Mouse (Mus musculus): ENCODE measurements at regions not wholly inside any gene's neighbourhood (a gene's known extent, or its start where the extent isn't known, plus 50 kb on each side); places are given as distances from the start of the nearest gene placed in this dataset.

DNA sequence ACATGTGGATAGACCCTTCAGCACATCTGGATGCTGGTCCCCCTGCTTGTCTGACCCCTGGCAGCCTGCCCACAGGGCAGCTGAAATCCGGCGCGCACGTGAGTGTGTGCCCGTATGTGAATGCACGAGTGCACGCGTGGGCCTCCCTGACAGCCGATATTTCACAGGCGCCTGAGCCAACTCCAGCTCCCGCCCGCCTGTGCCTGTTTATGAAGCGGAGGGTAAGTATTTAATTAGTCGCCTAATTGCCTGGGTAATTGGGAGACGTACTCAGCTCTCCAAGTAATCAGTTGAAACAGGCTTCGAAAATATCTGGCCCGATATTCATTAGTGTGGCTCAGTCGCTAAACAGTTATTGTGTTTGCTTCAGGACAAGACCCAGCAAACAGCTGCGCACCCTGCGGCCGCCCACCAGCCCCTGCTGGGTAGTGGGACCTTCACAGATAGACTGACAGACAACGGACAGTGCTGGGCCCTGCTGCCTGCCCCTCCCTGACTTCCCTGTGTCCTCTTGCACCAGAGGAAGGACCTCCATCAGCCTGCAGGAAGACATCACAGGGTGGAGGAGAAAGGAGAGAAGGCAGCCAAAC lies 82.7 kb downstream of the Uncx start:
- Histone ChIP-seq H3K27me3 (ENCODE audit: control insufficient read depth, insufficient read depth, low read length, poor library complexity, severe bottlenecking) (no peaks in the 10 kb centered on the region), H3K4me1 (ENCODE audit: control insufficient read depth, insufficient read depth, low read length) (no peaks in the 10 kb centered on the region), H3K9ac (ENCODE audit: low read depth, poor library complexity, severe bottlenecking) (no peak overlapping the region), H3K4me3 (ENCODE audit: low read depth, low read length) (no peak overlapping the region), H3K27ac (ENCODE audit: insufficient read depth, low read length) (no peak overlapping the region), H3K36me3 (ENCODE audit: control insufficient read depth, insufficient read depth, low read length, poor library complexity, severe bottlenecking) (no peaks in the 10 kb centered on the region), H3K9me3 (replicated peaks; ENCODE audit: control insufficient read depth, insufficient read depth, low read length, poor library complexity, severe bottlenecking) (no peaks in the 10 kb centered on the region)
- TF ChIP-seq EP300 (IDR thresholded peaks at IDR 0.05; ENCODE audit: insufficient read depth, low read depth, low read length): no peak
- TF ChIP-seq POLR2A (IDR thresholded peaks at IDR 0.05; ENCODE audit: insufficient read depth, low read length): no peak

DNA sequence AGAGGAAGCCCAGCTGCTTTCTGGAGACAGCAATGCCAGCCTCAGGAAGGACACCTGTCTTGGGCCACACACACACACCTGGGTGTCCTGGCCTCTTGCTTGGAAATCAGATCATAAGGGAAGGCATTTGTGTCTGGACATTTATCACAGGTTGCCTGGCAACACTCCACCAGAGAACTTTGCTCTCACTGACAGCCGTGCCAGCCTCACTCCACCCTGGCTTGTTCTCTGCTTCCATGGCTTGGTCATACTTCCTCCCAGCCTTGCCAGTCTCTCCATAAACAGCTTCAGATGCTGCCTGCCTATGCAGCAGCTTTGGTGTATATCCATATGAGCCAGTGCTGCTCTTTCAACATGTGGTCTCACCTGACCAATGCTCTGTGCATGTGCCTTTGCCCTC lies 84.3 kb downstream of the Uncx start:
- no peaks in the 10 kb centered on the region for H3K4me1 ChIP-seq (ENCODE audit: control insufficient read depth, insufficient read depth, low read length)
- no peak overlapping the region for H3K4me3 ChIP-seq (ENCODE audit: low read depth, low read length)
- no peak overlapping the region for H3K9ac ChIP-seq (ENCODE audit: low read depth, poor library complexity, severe bottlenecking)
- TF ChIP-seq CTCF (IDR thresholded peaks at IDR 0.05; ENCODE audit: low read depth, low read length) (no peak), POLR2A (IDR thresholded peaks at IDR 0.05; ENCODE audit: insufficient read depth, low read length) (no peak)
- H3K9me3 ChIP-seq (replicated peaks; ENCODE audit: control insufficient read depth, insufficient read depth, low read length, poor library complexity, severe bottlenecking): no peaks in the 10 kb centered on the region
- no peaks in the 10 kb centered on the region for H3K27me3 ChIP-seq (ENCODE audit: control insufficient read depth, insufficient read depth, low read length, poor library complexity, severe bottlenecking)
- no peaks in the 10 kb centered on the region for H3K36me3 ChIP-seq (ENCODE audit: control insufficient read depth, insufficient read depth, low read length, poor library complexity, severe bottlenecking)
- no peak overlapping the region for H3K27ac ChIP-seq (ENCODE audit: insufficient read depth, low read length)

DNA sequence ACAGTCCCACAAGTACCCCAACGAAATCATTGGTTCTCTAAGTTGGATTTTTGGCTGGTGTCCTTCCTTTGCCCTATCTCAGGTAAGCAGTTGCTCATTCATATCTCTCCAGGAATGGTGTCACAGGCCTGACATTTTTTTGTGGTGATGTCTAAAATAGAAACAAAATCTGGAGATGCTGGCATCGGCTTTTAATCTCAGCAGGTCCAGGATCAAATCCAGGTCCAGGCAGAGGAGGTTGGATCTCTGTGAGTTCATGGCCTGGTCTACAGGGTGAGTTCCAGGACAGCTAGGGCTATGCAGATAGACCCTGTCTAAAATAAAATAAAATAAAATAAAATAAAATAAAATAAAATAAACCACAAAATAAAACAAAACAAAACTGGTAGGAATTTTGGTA lies 93.7 kb downstream of the Uncx start:
- no peak overlapping the region for H3K27ac ChIP-seq (ENCODE audit: insufficient read depth, low read length)
- H3K4me3 ChIP-seq (ENCODE audit: low read depth, low read length): no peak overlapping the region
- H3K36me3 ChIP-seq (ENCODE audit: control insufficient read depth, insufficient read depth, low read length, poor library complexity, severe bottlenecking): no peaks in the 10 kb centered on the region
- H3K9ac ChIP-seq (ENCODE audit: low read depth, poor library complexity, severe bottlenecking): no peak overlapping the region
- H3K27me3 ChIP-seq (ENCODE audit: control insufficient read depth, insufficient read depth, low read length, poor library complexity, severe bottlenecking): no peaks in the 10 kb centered on the region
- TF ChIP-seq CTCF (IDR thresholded peaks at IDR 0.05; ENCODE audit: low read depth, low read length) (no peak), EP300 (IDR thresholded peaks at IDR 0.05; ENCODE audit: insufficient read depth, low read depth, low read length) (no peak), POLR2A (IDR thresholded peaks at IDR 0.05; ENCODE audit: insufficient read depth, low read length) (no peak)
- no peaks in the 10 kb centered on the region for H3K9me3 ChIP-seq (replicated peaks; ENCODE audit: control insufficient read depth, insufficient read depth, low read length, poor library complexity, severe bottlenecking)
- H3K4me1 ChIP-seq (ENCODE audit: control insufficient read depth, insufficient read depth, low read length): no peaks in the 10 kb centered on the region

DNA sequence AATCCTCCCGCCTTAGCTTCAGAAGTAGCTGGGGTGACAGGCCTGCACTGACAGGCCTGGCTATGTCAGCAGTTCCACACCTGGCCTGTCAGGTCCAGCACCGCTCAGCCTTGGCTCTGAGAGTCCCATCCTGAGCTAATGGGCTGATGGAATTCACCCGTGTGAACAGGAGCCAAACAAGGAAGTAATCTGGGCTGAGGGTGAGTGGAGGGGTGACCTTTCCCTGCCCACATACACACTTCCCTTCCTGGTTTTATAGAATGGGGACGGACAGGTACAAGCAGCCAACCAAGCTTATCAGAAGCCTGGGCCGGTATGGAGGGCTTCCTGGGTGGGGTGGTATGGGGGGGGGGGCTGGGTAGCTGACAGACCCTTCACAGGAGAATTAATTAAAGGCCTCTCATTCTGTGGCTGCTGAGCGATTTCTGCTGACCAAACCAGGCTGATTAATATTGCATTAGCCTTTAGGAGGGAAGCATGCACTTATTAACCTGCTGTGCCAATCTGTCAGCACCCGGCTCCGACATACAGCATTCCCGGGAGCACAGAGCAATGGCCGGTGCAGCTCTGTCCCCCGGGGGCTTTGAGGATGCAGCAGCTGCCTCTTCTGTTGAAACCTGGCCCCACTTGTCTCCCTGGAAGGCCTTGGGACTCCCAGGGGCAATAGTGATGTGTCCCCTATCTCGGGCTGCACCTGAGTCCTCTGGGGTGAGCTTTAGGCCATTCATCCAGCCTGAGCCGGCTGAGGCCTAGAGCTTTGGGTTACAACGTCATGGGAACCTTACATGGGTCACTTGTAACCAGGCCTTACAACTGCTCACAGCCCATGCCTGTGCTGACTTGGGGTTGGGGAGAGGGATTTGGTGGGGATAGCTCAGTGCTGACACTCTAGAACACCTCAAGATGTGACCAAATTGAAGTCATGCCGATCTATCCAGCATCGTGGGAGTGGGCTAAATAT lies 95.2 kb downstream of the Micall2 start:
- Histone ChIP-seq H3K4me1 (ENCODE audit: control insufficient read depth, insufficient read depth, low read length) (no peaks in the 10 kb centered on the region), H3K27me3 (ENCODE audit: control insufficient read depth, insufficient read depth, low read length, poor library complexity, severe bottlenecking) (no peaks in the 10 kb centered on the region), H3K36me3 (ENCODE audit: control insufficient read depth, insufficient read depth, low read length, poor library complexity, severe bottlenecking) (no peaks in the 10 kb centered on the region), H3K4me3 (ENCODE audit: low read depth, low read length) (no peak overlapping the region), H3K27ac (ENCODE audit: insufficient read depth, low read length) (no peak overlapping the region), H3K9me3 (replicated peaks; ENCODE audit: control insufficient read depth, insufficient read depth, low read length, poor library complexity, severe bottlenecking) (no peaks in the 10 kb centered on the region), H3K9ac (ENCODE audit: low read depth, poor library complexity, severe bottlenecking) (no peak overlapping the region)
- TF ChIP-seq CTCF (IDR thresholded peaks at IDR 0.05; ENCODE audit: low read depth, low read length): no peak
- TF ChIP-seq POLR2A (IDR thresholded peaks at IDR 0.05; ENCODE audit: insufficient read depth, low read length): no peak
- TF ChIP-seq EP300 (IDR thresholded peaks at IDR 0.05; ENCODE audit: insufficient read depth, low read depth, low read length): no peak

DNA sequence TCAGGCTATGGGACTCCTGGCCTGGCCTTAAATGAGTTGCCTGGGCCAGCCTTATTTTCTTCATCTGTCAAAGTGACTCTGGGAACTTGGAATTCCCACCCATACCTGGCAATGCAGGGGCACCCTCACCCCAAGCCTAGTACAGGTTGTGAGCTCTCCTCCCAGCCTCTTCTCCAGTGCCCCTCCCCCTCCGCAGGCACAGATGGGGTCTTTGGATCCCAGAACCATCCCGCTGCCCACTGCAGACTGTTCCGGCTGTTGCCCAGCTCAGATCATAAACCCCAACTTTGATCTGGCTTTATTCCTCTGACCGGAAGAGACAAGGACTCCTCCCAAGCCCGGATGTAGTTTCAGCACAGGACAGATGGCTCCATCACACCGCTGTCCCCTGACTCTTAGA lies 91.3 kb downstream of the Micall2 start:
- Histone ChIP-seq H3K9me3 (replicated peaks; ENCODE audit: control insufficient read depth, insufficient read depth, low read length, poor library complexity, severe bottlenecking) (no peaks in the 10 kb centered on the region), H3K4me3 (ENCODE audit: low read depth, low read length) (no peak overlapping the region), H3K4me1 (ENCODE audit: control insufficient read depth, insufficient read depth, low read length) (no peaks in the 10 kb centered on the region), H3K27ac (ENCODE audit: insufficient read depth, low read length) (no peak overlapping the region), H3K36me3 (ENCODE audit: control insufficient read depth, insufficient read depth, low read length, poor library complexity, severe bottlenecking) (no peaks in the 10 kb centered on the region), H3K27me3 (ENCODE audit: control insufficient read depth, insufficient read depth, low read length, poor library complexity, severe bottlenecking) (no peaks in the 10 kb centered on the region), H3K9ac (ENCODE audit: low read depth, poor library complexity, severe bottlenecking) (no peak overlapping the region)
- TF ChIP-seq CTCF (IDR thresholded peaks at IDR 0.05; ENCODE audit: low read depth, low read length): no peak
- TF ChIP-seq POLR2A (IDR thresholded peaks at IDR 0.05; ENCODE audit: insufficient read depth, low read length): no peak
- TF ChIP-seq EP300 (IDR thresholded peaks at IDR 0.05; ENCODE audit: insufficient read depth, low read depth, low read length): no peak

DNA sequence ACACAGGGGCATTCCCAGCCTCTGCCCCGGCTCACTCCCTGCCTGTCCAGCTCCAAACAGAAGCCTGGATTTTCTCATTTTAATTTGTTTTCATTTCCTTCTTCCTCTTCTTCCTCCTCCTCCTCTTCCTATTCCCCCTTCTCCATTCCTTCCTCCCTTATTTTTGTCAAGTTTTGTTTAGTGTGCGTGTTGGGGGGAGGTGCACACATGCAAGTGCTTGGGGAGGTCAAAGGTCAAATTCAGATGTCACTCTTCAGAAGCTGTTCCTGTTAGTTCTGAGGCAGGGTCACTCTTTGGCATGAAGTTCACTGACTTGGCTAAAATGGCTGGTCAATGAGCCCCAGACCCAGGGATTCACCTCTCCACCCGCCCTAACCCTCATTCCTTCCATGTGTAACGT lies 85.1 kb downstream of the Micall2 start:
- no peaks in the 10 kb centered on the region for H3K9me3 ChIP-seq (replicated peaks; ENCODE audit: control insufficient read depth, insufficient read depth, low read length, poor library complexity, severe bottlenecking)
- H3K36me3 ChIP-seq (ENCODE audit: control insufficient read depth, insufficient read depth, low read length, poor library complexity, severe bottlenecking): no peaks in the 10 kb centered on the region
- H3K9ac ChIP-seq (ENCODE audit: low read depth, poor library complexity, severe bottlenecking): no peak overlapping the region
- no peaks in the 10 kb centered on the region for H3K27me3 ChIP-seq (ENCODE audit: control insufficient read depth, insufficient read depth, low read length, poor library complexity, severe bottlenecking)
- TF ChIP-seq POLR2A (IDR thresholded peaks at IDR 0.05; ENCODE audit: insufficient read depth, low read length) (no peak), CTCF (IDR thresholded peaks at IDR 0.05; ENCODE audit: low read depth, low read length) (no peak), EP300 (IDR thresholded peaks at IDR 0.05; ENCODE audit: insufficient read depth, low read depth, low read length) (no peak)
- no peak overlapping the region for H3K4me3 ChIP-seq (ENCODE audit: low read depth, low read length)
- H3K27ac ChIP-seq (ENCODE audit: insufficient read depth, low read length): no peak overlapping the region
- no peaks in the 10 kb centered on the region for H3K4me1 ChIP-seq (ENCODE audit: control insufficient read depth, insufficient read depth, low read length)

Measured in ES-Bruce4 (cell line).